Mouse (Mus musculus): ENCODE data around the gene Sspn.

DNA sequence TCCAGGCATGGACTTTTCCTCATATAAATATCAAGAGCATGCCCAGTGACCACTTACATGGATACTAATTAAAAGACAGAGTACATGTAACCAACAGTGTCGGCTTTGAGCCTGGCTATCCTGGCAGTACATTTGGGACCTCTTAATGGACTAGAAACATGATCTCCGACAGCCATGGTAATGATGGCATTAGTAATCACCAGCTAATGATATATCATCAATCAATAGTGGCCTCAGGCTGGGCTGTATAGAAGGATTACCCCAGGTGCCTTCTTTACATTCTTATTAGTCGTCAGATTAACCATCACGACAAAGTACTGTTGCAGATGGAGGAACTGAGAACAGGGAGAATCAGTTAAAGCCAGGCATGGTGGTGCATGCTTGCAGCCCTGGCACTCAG lies 17.6 kb downstream of the Sspn start:
- TF ChIP-seq CTCF (IDR thresholded peaks at IDR 0.05; ENCODE audit: control insufficient read depth, insufficient read depth, insufficient read length): no peak
- TF ChIP-seq FOSL1 (IDR thresholded peaks at IDR 0.05; ENCODE audit: insufficient read depth, low read length, poor library complexity, severe bottlenecking): no peak
- TF ChIP-seq MYOD1 (IDR thresholded peaks at IDR 0.05; ENCODE audit: control insufficient read depth, insufficient read length, low read depth): no peak
- TF ChIP-seq MAX (IDR thresholded peaks at IDR 0.05): no peak

All from C2C12 (cell line).